Mouse (Mus musculus): ENCODE measurements around the gene Cnpy2.

The Cnpy2 gene

DNA sequence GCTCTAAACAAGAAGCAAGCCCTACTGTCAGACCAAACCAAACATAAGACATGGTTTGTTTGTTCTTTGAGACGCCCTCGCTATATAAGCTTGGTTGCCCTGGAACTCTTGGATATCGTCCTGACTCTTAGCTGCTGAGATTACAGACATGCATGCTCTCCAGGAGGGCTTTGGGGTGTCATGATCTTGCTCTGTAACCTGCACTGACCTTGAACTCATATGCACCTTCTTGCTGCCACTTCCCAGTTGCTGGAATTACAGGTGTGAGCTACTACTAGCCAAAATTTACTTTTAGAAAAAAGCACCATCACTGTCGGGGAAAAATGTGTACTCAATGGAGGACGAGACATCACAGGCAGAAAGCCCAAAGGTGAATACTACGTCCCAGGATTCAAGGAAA is 47.3 kb downstream of the Cnpy2 start:
- DNase-seq = no peak

DNA sequence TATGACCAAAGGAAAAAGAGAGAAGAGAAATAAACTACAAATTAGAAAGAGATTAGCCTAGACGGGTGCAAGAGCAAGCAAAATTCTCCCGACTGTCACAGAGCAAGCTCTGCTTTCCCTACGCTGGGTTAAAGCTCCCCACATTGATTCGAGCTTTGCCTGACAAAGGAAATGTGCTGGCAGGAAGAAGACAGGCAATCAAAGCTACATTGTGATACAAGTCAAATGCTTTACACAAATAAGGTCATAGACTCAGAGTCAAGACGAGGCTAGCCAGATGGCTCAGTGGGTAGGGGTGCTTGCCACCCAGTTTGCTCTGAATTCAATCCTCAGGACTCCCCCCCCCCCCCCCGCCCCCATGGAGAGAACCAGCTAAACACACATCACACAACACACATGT is 47.8 kb downstream of the Cnpy2 start:
- DNase-seq = no peak

DNA sequence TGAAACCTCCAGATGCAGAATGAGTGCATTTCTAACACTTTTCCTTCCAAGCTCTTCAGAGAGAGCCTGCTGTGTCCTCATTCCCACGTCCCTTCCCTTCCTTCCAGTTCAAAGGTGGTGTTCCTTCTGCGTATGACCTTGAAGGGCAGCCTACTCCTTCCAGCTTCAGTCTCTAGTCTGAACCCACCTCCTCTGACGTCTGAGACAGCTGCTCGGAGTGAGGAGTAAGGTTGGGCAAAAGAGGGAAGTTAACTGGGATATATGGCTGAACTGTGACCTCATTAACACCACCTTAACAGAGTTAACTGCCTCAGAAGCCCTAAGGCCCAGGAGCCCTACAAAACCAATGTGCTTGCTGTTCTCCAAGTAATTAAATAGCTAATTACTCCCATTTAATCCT is 48.3 kb downstream of the Cnpy2 start:
- DNase-seq = no peak

DNA sequence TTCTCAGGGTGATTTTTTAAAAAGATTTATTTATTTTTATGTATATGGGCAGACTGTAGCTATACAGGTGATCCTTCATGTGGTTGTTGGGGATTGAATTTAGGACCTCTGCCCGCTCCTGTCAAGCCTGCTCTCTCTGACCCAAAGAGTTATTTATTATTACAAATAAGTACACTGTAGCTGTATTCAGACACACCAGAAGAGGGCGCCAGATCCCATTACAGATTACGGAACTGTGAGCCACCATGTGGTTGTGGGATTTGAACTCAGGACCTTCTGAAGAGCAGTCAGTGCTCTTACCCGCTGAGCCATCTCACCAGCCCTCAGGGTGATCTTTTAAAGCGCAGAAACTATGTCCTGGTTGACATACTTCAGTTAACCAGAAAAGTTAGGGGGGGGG is 49.9 kb downstream of the Cnpy2 start:
- DNase-seq = no peak

DNA sequence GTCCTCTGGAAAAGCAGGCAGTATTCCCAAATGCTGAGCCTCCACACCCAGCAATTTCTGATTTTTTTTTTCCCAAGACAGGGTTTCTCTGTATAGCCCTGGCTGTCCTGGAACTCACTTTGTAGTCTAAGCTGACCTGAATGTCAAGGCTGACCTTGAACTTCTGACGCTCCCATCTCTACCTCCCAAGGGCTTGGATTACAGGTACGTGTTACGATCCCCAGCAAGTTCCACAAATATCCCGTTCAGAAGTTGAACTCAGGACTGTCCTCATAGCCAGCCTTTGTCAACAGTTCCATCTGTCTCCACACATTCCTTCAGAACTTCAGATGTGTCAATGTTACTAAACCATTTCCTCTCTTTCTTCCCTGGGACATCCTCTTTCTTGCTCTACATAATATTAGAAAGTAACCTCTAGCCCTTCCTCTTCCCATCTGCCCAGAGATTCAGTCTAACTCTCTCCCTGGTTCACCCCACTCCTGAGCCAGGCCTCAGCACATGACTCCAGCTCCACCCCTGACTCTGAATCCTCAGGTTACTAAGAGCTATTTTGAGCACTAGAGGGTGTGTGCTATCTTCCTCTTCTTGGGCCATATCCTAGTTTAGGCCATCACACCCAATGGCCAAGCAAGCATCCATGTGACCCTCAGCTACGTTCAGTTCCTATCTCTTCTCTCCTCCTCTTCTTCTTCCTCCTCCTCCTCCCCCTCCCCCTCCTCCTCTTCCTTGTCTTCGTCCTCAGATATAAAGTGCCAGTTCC is 50.9 kb downstream of the Cnpy2 start:
- DNase-seq = no peak

DNA sequence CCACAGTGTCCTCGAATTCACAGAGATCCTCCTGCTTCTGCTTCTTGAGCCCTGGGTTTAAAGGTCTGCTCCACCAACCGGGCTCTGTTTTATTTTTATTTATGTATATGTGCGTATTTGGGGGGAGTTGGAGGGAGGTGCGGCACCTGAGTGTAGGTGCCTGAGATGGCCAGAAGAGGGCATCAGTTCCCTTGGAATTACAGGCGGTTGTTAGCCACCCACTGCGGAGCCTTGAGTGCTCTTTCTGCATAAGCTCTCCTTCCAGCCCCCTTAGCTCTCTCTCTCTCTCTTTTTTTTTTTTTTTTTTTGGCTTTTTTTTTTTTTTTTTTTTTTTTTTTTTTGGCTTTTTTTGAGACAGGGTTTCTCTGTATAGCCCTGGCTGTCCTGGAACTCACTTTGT is 52.1 kb downstream of the Cnpy2 start:
- no peak for DNase-seq

DNA sequence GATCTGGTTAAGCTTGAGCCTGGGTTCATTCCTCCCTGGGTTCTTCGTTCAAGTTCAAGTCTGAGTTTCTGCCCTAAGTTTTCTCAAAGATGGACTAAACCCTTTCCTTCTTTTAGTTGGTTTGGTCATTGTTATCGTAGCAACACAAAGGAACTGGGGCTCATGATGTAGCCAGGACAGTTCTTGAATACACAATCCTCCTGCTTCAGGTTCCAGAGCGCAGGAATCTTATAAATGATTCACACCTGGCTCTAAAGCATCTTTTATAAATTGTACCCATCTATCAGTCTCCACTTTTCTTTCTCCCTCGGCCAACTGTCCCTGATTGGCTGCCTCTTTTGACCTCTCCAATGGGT is 53.8 kb downstream of the Cnpy2 start:
- no peak for DNase-seq

DNA sequence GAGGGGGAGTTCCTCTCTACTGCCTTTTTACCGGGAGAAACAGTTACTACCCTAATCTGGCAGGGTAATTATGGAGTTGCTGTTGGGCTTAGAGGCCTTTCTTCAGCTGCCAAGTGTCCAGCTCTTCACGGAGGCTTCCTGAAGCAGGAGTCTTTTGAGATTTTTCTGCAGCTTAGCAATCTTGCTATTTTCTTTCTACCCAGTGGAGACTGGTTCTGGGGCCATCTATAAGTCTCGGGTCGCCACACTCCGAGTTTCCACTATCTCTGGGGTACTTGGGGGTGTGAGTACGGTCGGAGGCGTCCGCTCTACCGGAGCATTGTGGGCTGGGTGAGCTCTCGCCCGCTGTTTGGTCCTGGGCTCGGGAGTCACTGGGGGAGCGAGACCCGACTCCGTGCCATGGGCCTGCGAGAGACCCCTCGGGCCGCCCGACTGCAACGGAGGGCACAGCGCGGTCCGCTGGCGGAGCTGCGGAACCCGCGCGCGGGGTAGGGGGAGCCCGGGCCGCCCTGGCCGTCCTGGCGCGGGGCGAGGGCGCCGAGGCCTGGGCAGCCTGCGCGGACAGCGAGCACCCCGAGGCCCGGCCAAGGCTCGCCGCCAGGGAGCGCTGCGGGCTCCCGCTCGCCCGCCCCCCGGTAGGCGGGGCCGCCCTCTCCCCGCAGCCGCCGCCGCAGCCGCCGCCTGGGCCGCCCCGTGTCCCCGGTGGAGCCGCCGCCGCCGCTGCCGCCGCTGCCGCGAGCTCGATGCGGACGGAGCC is 54.4 kb downstream of the Cnpy2 start, which contains the start of gene Ankrd52:
Gene Ankrd52 (plus strand): TSS at position 661 of the 757 bp plus-strand sequence.
- DNase-seq = peak; percentile 82 to 90

Data from cerebellum, postnatal 36 days (tissue).